In the genomic region with DNA sequence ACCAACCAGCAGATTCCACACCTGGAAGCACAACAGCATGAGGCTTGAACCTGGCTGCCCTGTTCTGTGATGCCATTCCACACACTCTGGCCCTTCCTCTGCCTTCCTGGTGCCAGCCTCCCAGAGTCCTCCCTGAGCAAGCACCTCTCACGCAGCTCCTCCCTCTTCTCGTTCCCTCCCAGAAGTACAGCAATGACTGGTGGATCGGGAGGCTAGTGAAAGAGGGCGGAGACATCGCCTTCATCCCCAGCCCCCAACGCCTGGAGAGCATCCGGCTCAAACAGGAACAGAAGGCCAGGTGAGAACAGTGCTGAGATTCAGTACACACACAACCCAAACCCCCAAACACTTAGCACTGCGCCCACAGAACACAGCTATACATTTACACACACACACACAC, we compare ENCODE assay signal across 14 mouse cellular contexts. TPM values are rescaled to one million over a fixed set of nuclear protein-coding genes. Genes with fewer than 3 reads are reported as not detected.
DNase-seq lines count a peak whose midpoint lies in the region; ATAC-seq and TF ChIP-seq lines count a peak whose summit lies in the region.
"Had no signal": no experiment of that assay in that cellular context is flagged by ENCODE, and none has a peak within 500 bp of the region (broad histone marks: within the 10 kb centered on the region; RNA-seq: fewer than 3 reads in every experiment).

No protein-coding gene starts in this region.

- H3K9me3 ChIP-seq in ES-Bruce4 (replicated peaks; ENCODE audit: control insufficient read depth, insufficient read depth, low read length, poor library complexity, severe bottlenecking): no peaks in the 10 kb centered on the region
- no peaks in the 10 kb centered on the region for H3K9me3 ChIP-seq in kidney, postnatal 0 days (replicated peaks; ENCODE audit: low read length)
- H3K9me3 ChIP-seq in lung, postnatal 0 days (ENCODE audit: low read length): no peaks in the 10 kb centered on the region
- H3K9me3 ChIP-seq in forebrain, embryonic 15.5 days: no peaks in the 10 kb centered on the region
- H3K9me3 ChIP-seq: G1E; midbrain, embryonic 15.5 days had no signal

- no peak for TF ChIP-seq POLR2A in ES-Bruce4 (IDR thresholded peaks at IDR 0.05; ENCODE audit: insufficient read depth, low read length)

- no peaks in the 10 kb centered on the region; the same call in 1 of the 2 replicates for H3K36me3 ChIP-seq in ES-Bruce4 (ENCODE audit: control insufficient read depth, insufficient read depth, low read length, poor library complexity, severe bottlenecking)
- H3K36me3 ChIP-seq in kidney, postnatal 0 days (ENCODE audit: insufficient read depth, low read length): peaks cover 13% of the 10 kb centered on the region
- 0 out of 2 replicates have a peak, but pooled peaks cover 6% of the 10 kb centered on the region for H3K36me3 ChIP-seq in lung, postnatal 0 days (ENCODE audit: insufficient read depth, low read length)
- H3K36me3 ChIP-seq in forebrain, embryonic 15.5 days: peaks cover 60% of the 10 kb centered on the region

- 31% methylated on average over 8 of the region's 8 CpGs for WGBS in kidney, postnatal 0 days
- 31% methylated on average over 8 of the region's 8 CpGs for WGBS in lung, postnatal 0 days
- WGBS in forebrain, embryonic 15.5 days: 34% methylated on average over 8 of the region's 8 CpGs

- no peak overlapping the region for H3K4me2 ChIP-seq in kidney, postnatal 0 days (ENCODE audit: low read length)
- no peak overlapping the region for H3K4me2 ChIP-seq in lung, postnatal 0 days (replicated peaks; ENCODE audit: low read depth, low read length)
- no peak overlapping the region for H3K4me2 ChIP-seq in forebrain, embryonic 15.5 days (replicated peaks)
- H3K4me2 ChIP-seq: midbrain, embryonic 15.5 days had no signal

- no peak overlapping the region for H3K9ac ChIP-seq in ES-Bruce4 (ENCODE audit: low read depth, poor library complexity, severe bottlenecking)
- H3K9ac ChIP-seq in kidney, postnatal 0 days (ENCODE audit: low read depth, low read length): no peak overlapping the region
- no peak overlapping the region for H3K9ac ChIP-seq in lung, postnatal 0 days (replicated peaks; ENCODE audit: low read depth)
- no peak overlapping the region for H3K9ac ChIP-seq in forebrain, embryonic 15.5 days (replicated peaks)
- H3K9ac ChIP-seq: liver, embryonic 14.5 days; midbrain, embryonic 15.5 days had no signal

- peak; percentile 58 for DNase-seq in brain, adult 2 months (ENCODE audit: low read depth, low spot score)
- DNase-seq in kidney, postnatal 0 days (ENCODE audit: low spot score): peak; percentile 44
- peak; percentile 82 for DNase-seq in lung, postnatal 0 days (ENCODE audit: low spot score)
- no peak for DNase-seq in heart, adult 8-10 months (ENCODE audit: low spot score)
- DNase-seq: cerebellum, postnatal 10 days; heart, postnatal 14 days had no signal

- peak; percentile 55 for ATAC-seq in kidney, postnatal 0 days (replicated peaks; ENCODE audit: low FRiP score, low read depth)
- peak; percentile 89 for ATAC-seq in lung, postnatal 0 days
- ATAC-seq in inflammation-experienced regulatory T-cells, adult 6 months: no peak
- ATAC-seq in megakaryocyte progenitor cell, adult 5-6 weeks (replicated peaks; ENCODE audit: poor library complexity): no peak
- no peak for ATAC-seq in forebrain, embryonic 15.5 days (replicated peaks)
- ATAC-seq: forebrain, embryonic 16.5 days; midbrain, embryonic 15.5 days had no signal

- peak; percentile 51; the same call in 1 of the 2 replicates for TF ChIP-seq EP300 in ES-Bruce4 (IDR thresholded peaks at IDR 0.05; ENCODE audit: insufficient read depth, low read depth, low read length)
- TF ChIP-seq EP300 in lung, postnatal 0 days (IDR thresholded peaks at IDR 0.05): no peak

- H3K27me3 ChIP-seq in ES-Bruce4 (ENCODE audit: control insufficient read depth, insufficient read depth, low read length, poor library complexity, severe bottlenecking): no peaks in the 10 kb centered on the region
- H3K27me3 ChIP-seq in kidney, postnatal 0 days (ENCODE audit: insufficient read depth, low read length): 0 out of 2 replicates have a peak, but pooled peaks cover 3% of the 10 kb centered on the region
- H3K27me3 ChIP-seq in lung, postnatal 0 days (replicated peaks; ENCODE audit: insufficient read depth, low read length): no peaks in the 10 kb centered on the region
- H3K27me3 ChIP-seq in forebrain, embryonic 15.5 days: no peaks in the 10 kb centered on the region
- H3K27me3 ChIP-seq: midbrain, embryonic 15.5 days had no signal

- peaks cover 10% of the 10 kb centered on the region for H3K4me1 ChIP-seq in ES-Bruce4 (ENCODE audit: control insufficient read depth, insufficient read depth, low read length)
- peaks cover 12% of the 10 kb centered on the region for H3K4me1 ChIP-seq in kidney, postnatal 0 days (replicated peaks; ENCODE audit: insufficient read depth, low read length)
- H3K4me1 ChIP-seq in lung, postnatal 0 days (ENCODE audit: insufficient read depth, low read depth, low read length): peaks cover 3% of the 10 kb centered on the region; the same call in 1 of the 2 replicates
- H3K4me1 ChIP-seq in forebrain, embryonic 15.5 days: peaks cover 25% of the 10 kb centered on the region

- no peak overlapping the region for H3K4me3 ChIP-seq in ES-Bruce4 (ENCODE audit: low read depth, low read length)
- no peak overlapping the region for H3K4me3 ChIP-seq in kidney, postnatal 0 days (replicated peaks; ENCODE audit: low read depth, low read length)
- H3K4me3 ChIP-seq in lung, postnatal 0 days (ENCODE audit: low read depth, low read length): no peak overlapping the region
- H3K4me3 ChIP-seq in forebrain, embryonic 15.5 days: no peak overlapping the region
- H3K4me3 ChIP-seq: midbrain, embryonic 15.5 days had no signal

- no peak for TF ChIP-seq CTCF in ES-Bruce4 (IDR thresholded peaks at IDR 0.05; ENCODE audit: low read depth, low read length)
- TF ChIP-seq CTCF in kidney, postnatal 0 days (IDR thresholded peaks at IDR 0.05; ENCODE audit: low read depth): no peak
- TF ChIP-seq CTCF in lung, postnatal 0 days (IDR thresholded peaks at IDR 0.05): no peak

- H3K27ac ChIP-seq in ES-Bruce4 (ENCODE audit: insufficient read depth, low read length): no peak overlapping the region
- H3K27ac ChIP-seq in kidney, postnatal 0 days: no peak overlapping the region
- no peak overlapping the region for H3K27ac ChIP-seq in lung, postnatal 0 days (ENCODE audit: low read length)
- H3K27ac ChIP-seq in forebrain, embryonic 15.5 days (replicated peaks): no peak overlapping the region
- H3K27ac ChIP-seq: liver, embryonic 14.5 days; midbrain, embryonic 15.5 days had no signal

RNA-seq across cellular contexts. Expression of a gene that starts 9.5 kb away (rescaled TPM):
- 16.8 and 18.7 TPM in 2 replicates for polyA plus RNA-seq in ES-Bruce4 (2011; ENCODE audit: insufficient read depth, insufficient read length, low read depth, missing spikeins)
- polyA plus RNA-seq in kidney, postnatal 0 days (2015; fragmentation: Nextera tagmentation; extraction: Ambion mirVana): 19.8 and 22.4 TPM in 2 replicates
- polyA plus RNA-seq in lung, postnatal 0 days (2015; fragmentation: Nextera tagmentation; extraction: Ambion mirVana): 7.4 and 10.7 TPM in 2 replicates
- under 1 TPM in 2 of 3 experiments, not detected in 1; 0.30 to 0.38 TPM for polyA plus RNA-seq in inflammation-experienced regulatory T-cells, adult 6 months (2017; shearing (Covaris generic))
- not detected in 2 replicates for total RNA-seq in megakaryocyte progenitor cell, adult 5-6 weeks (2015)
- total RNA-seq in megakaryocyte progenitor cell, adult 5-6 weeks (2017): not detected in 2 replicates
- total RNA-seq in heart, adult 8-10 months (2022): 1 to 10 TPM; 2.0 to 2.8 (median 2.6) TPM
- polyA plus RNA-seq in forebrain, embryonic 15.5 days (2015; fragmentation: Nextera tagmentation; extraction: Ambion mirVana): 134 and 138 TPM in 2 replicates

RNA-seq across cellular contexts. Expression of a gene that starts 22.5 kb away (rescaled TPM):
- polyA plus RNA-seq in ES-Bruce4 (2011; ENCODE audit: insufficient read depth, insufficient read length, low read depth, missing spikeins): 121 TPM in 2 replicates
- 14.6 and 17.6 TPM in 2 replicates for polyA plus RNA-seq in kidney, postnatal 0 days (2015; fragmentation: Nextera tagmentation; extraction: Ambion mirVana)
- polyA plus RNA-seq in lung, postnatal 0 days (2015; fragmentation: Nextera tagmentation; extraction: Ambion mirVana): 14.5 and 17.5 TPM in 2 replicates
- 10 to 100 TPM; 15.4 to 37.0 (median 37.0) TPM for polyA plus RNA-seq in inflammation-experienced regulatory T-cells, adult 6 months (2017; shearing (Covaris generic))
- total RNA-seq in megakaryocyte progenitor cell, adult 5-6 weeks (2015): 22.1 and 25.0 TPM in 2 replicates
- total RNA-seq in megakaryocyte progenitor cell, adult 5-6 weeks (2017): 88.0 and 121 TPM in 2 replicates
- total RNA-seq in heart, adult 8-10 months (2022): 10 to 100 TPM; 53.2 to 61.7 (median 56.4) TPM
- polyA plus RNA-seq in forebrain, embryonic 15.5 days (2015; fragmentation: Nextera tagmentation; extraction: Ambion mirVana): 23.5 and 25.0 TPM in 2 replicates

RNA-seq across cellular contexts. Expression of a gene that starts 30.3 kb away (rescaled TPM):
- 12.5 and 12.8 TPM in 2 replicates for polyA plus RNA-seq in ES-Bruce4 (2011; ENCODE audit: insufficient read depth, insufficient read length, low read depth, missing spikeins)
- 16.8 and 17.0 TPM in 2 replicates for polyA plus RNA-seq in kidney, postnatal 0 days (2015; fragmentation: Nextera tagmentation; extraction: Ambion mirVana)
- 9.2 and 12.1 TPM in 2 replicates for polyA plus RNA-seq in lung, postnatal 0 days (2015; fragmentation: Nextera tagmentation; extraction: Ambion mirVana)
- polyA plus RNA-seq in inflammation-experienced regulatory T-cells, adult 6 months (2017; shearing (Covaris generic)): under 1 TPM in 2 of 3 experiments, not detected in 1; 0.28 to 0.44 TPM
- 2.2 and 3.1 TPM in 2 replicates for total RNA-seq in megakaryocyte progenitor cell, adult 5-6 weeks (2015)
- total RNA-seq in megakaryocyte progenitor cell, adult 5-6 weeks (2017): 6.7 and 7.7 TPM in 2 replicates
- 100 to 1,000 TPM; 136 to 213 (median 183) TPM for total RNA-seq in heart, adult 8-10 months (2022)
- 12.5 and 13.8 TPM in 2 replicates for polyA plus RNA-seq in forebrain, embryonic 15.5 days (2015; fragmentation: Nextera tagmentation; extraction: Ambion mirVana)
- polyA plus RNA-seq: G1E had no signal

RNA-seq across cellular contexts. Expression of a gene that starts 37.1 kb away (rescaled TPM):
- 3.4 and 3.7 TPM in 2 replicates for polyA plus RNA-seq in ES-Bruce4 (2011; ENCODE audit: insufficient read depth, insufficient read length, low read depth, missing spikeins)
- 0.50 and 0.66 TPM in 2 replicates for polyA plus RNA-seq in kidney, postnatal 0 days (2015; fragmentation: Nextera tagmentation; extraction: Ambion mirVana)
- 3.1 and 3.9 TPM in 2 replicates for polyA plus RNA-seq in lung, postnatal 0 days (2015; fragmentation: Nextera tagmentation; extraction: Ambion mirVana)
- 1 to 10 TPM in 1 of 3 experiments, under 1 TPM in 2; 0.94 to 1.8 (median 0.99) TPM for polyA plus RNA-seq in inflammation-experienced regulatory T-cells, adult 6 months (2017; shearing (Covaris generic))
- 1.1 and 1.7 TPM in 2 replicates for total RNA-seq in megakaryocyte progenitor cell, adult 5-6 weeks (2015)
- 3.3 and 3.5 TPM in 2 replicates for total RNA-seq in megakaryocyte progenitor cell, adult 5-6 weeks (2017)
- 1 to 10 TPM in 3 of 4 experiments, under 1 TPM in 1; 1.00 to 2.1 (median 1.2) TPM for total RNA-seq in heart, adult 8-10 months (2022)
- 11.0 and 12.8 TPM in 2 replicates for polyA plus RNA-seq in forebrain, embryonic 15.5 days (2015; fragmentation: Nextera tagmentation; extraction: Ambion mirVana)

Comparison
In these comparisons a context has a peak if more than half of its experiments do, and no peak if none do; other contexts are left out.
1. ATAC-seq: peak in kidney, postnatal 0 days (single experiment) and lung, postnatal 0 days (single experiment); none in inflammation-experienced regulatory T-cells, adult 6 months (single experiment), megakaryocyte progenitor cell, adult 5-6 weeks (single experiment) and forebrain, embryonic 15.5 days (single experiment).